Mouse (Mus musculus): ENCODE measurements at regions not wholly inside any gene's neighbourhood (a gene's known extent, or its start where the extent isn't known, plus 50 kb on each side); places are given as distances from the start of the nearest gene placed in this dataset.
A peak's percentile ranks its signal among the peaks of the same experiment; 100 is the strongest.

DNA sequence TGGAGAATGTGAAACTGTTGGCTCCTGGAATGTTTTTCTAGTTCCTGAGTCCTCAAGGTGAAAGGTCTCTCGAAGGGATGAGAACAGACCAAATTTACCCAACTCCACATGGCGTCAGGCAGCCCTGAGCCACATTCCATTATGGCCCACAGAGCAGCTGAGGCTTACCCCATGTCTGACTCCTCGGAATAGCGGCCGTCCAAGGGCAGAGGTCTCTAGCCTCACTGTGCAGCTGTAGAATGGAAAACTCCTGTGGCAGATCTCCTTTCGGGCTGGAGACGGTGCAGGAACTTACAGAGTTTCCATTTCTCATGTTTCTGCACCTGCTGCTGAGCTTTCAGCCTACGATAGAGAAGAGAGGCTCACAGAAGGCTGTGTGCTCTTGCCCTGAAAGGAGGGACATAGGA, 69.1 kb upstream of the Eed start:
- no peak for DNase-seq (ENCODE audit: low read depth, low spot score)
- H3K27me3 ChIP-seq (ENCODE audit: control insufficient read depth in 1 of 2, insufficient read depth in 2 of 2, low read length in 2 of 2) = no peaks in the 10 kb centered on the region
- H3K79me2 ChIP-seq (ENCODE audit: control insufficient read depth, insufficient read depth, low read length, poor library complexity) = no peaks in the 10 kb centered on the region
- H3K4me1 ChIP-seq (ENCODE audit: control insufficient read depth in 1 of 2, insufficient read depth in 2 of 2, low read length in 2 of 2) = peaks cover 15 to 30% of the 10 kb centered on the region in 2 experiments
- no peak overlapping the region for H3K4me3 ChIP-seq (ENCODE audit: control insufficient read depth in 1 of 2, insufficient read depth in 1 of 2, low read depth in 2 of 2, low read length in 2 of 2)
- H3K27ac ChIP-seq (ENCODE audit: control insufficient read depth, low read depth, low read length) = no peak overlapping the region
- H3K9me3 ChIP-seq (replicated peaks; ENCODE audit: insufficient read depth, low read length) = no peaks in the 10 kb centered on the region
- no peak overlapping the region for H3K9ac ChIP-seq (ENCODE audit: control insufficient read depth, low read depth, low read length, poor library complexity, severe bottlenecking)
- no peak for TF ChIP-seq GABPA (IDR thresholded peaks at IDR 0.05; ENCODE audit: low read depth, low read length)
- TF ChIP-seq ZC3H11A (IDR thresholded peaks at IDR 0.05; ENCODE audit: low read depth, low read length) = no peak
- no peak for TF ChIP-seq CHD1 (IDR thresholded peaks at IDR 0.05; ENCODE audit: low read depth, low read length)
- TF ChIP-seq USF2 (IDR thresholded peaks at IDR 0.05; ENCODE audit: borderline replicate concordance in 1 of 2, insufficient read depth in 1 of 2, low read depth in 1 of 2, low read length in 2 of 2) = no peak
- no peak for TF ChIP-seq ZKSCAN1 (IDR thresholded peaks at IDR 0.05; ENCODE audit: low read depth, low read length)
- TF ChIP-seq MYB (IDR thresholded peaks at IDR 0.05; ENCODE audit: low read depth, low read length) = no peak
- TF ChIP-seq ELF1 (IDR thresholded peaks at IDR 0.05; ENCODE audit: low read depth, low read length) = no peak
- TF ChIP-seq HCFC1 (IDR thresholded peaks at IDR 0.05; ENCODE audit: low read depth, low read length) = no peak
- TF ChIP-seq NELFE (IDR thresholded peaks at IDR 0.05; ENCODE audit: low read depth, low read length) = no peak
- TF ChIP-seq POLR2AphosphoS2 (IDR thresholded peaks at IDR 0.05; ENCODE audit: low read length) = no peak
- H3K36me3 ChIP-seq (ENCODE audit: control insufficient read depth in 1 of 2, insufficient read depth in 2 of 2, low read length in 2 of 2) = peaks cover 0 to 17% of the 10 kb centered on the region in 2 experiments; a peak in 2 of 4 replicates

DNA sequence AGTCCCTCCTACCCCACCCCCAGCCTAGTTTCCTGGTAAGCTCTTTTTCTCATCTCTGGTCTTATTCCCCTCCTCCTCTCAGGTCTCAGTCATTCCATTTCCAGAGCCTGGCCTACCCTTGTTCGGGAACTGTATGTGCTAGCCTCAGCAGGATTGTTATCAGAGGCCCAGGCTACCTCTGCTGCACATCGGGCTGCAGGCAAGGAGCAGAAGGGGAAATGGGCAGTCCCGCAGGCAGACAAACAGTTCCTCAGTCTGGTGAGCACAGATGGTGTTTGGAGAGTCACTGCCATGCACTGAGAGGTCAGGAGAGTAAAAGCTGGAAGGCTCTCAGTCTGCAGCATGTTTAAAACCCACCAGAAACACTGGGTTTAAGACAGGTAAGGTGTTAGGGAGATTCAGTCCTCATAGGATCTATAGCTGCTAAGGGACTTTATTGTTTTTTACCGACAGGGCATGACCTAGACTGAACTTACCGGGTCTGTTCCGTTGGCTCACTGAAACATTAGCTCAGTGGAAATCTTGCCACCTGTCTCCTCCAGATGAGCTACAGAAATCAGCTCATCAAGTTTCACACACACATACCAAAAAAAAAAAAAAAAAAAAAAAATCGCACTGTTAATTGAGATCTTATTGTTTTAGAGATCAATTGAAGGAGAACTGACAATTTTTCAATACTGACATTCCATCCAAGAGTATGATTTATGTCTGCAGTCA, 74.2 kb upstream of the Eed start:
- H3K9me3 ChIP-seq (replicated peaks; ENCODE audit: insufficient read depth, low read length) = no peaks in the 10 kb centered on the region
- no peaks in the 10 kb centered on the region for H3K79me2 ChIP-seq (ENCODE audit: control insufficient read depth, insufficient read depth, low read length, poor library complexity)
- peaks cover 9 to 20% of the 10 kb centered on the region in 2 experiments for H3K4me1 ChIP-seq (ENCODE audit: control insufficient read depth in 1 of 2, insufficient read depth in 2 of 2, low read length in 2 of 2)
- no peak overlapping the region for H3K4me3 ChIP-seq (ENCODE audit: control insufficient read depth in 1 of 2, insufficient read depth in 1 of 2, low read depth in 2 of 2, low read length in 2 of 2)
- H3K27ac ChIP-seq (ENCODE audit: control insufficient read depth, low read depth, low read length) = no peak overlapping the region
- peak; percentile 64; the same call in 1 of the 2 replicates for TF ChIP-seq ETS1 (IDR thresholded peaks at IDR 0.05; ENCODE audit: low read depth, low read length)
- 0 out of 2 replicates have a peak, but pooled peaks have one; percentile 20 for TF ChIP-seq TCF12 (IDR thresholded peaks at IDR 0.05; ENCODE audit: low read depth, low read length)
- no peak for TF ChIP-seq MYB (IDR thresholded peaks at IDR 0.05; ENCODE audit: low read depth, low read length)
- 0 out of 2 replicates have a peak, but pooled peaks have one; percentile 13 for TF ChIP-seq TAL1 (IDR thresholded peaks at IDR 0.05; ENCODE audit: low read length)
- peak; percentile 48; the same call in 1 of the 2 replicates for TF ChIP-seq GATA1 (IDR thresholded peaks at IDR 0.05; ENCODE audit: low read depth, low read length)
- TF ChIP-seq MXI1 (IDR thresholded peaks at IDR 0.05; ENCODE audit: low read depth, low read length) = no peak
- TF ChIP-seq BHLHE40 (IDR thresholded peaks at IDR 0.05; ENCODE audit: borderline replicate concordance, low read depth, low read length) = no peak
- peak; percentile 52; the same call in 1 of the 2 replicates for TF ChIP-seq TBP (IDR thresholded peaks at IDR 0.05; ENCODE audit: low read depth, low read length)
- no peak for TF ChIP-seq NRF1 (IDR thresholded peaks at IDR 0.05; ENCODE audit: insufficient read depth, low read depth, low read length, poor library complexity, severe bottlenecking)
- peak; percentile 91 for TF ChIP-seq MAFK (IDR thresholded peaks at IDR 0.05; ENCODE audit: borderline replicate concordance, low read depth, low read length)
- no peak overlapping the region for H3K9ac ChIP-seq (ENCODE audit: control insufficient read depth, low read depth, low read length, poor library complexity, severe bottlenecking)
- peaks cover 0 to 20% of the 10 kb centered on the region in 2 experiments; a peak in 2 of 4 replicates for H3K36me3 ChIP-seq (ENCODE audit: control insufficient read depth in 1 of 2, insufficient read depth in 2 of 2, low read length in 2 of 2)
- DNase-seq (ENCODE audit: low read depth, low spot score) = peak; percentile 65
- H3K27me3 ChIP-seq (ENCODE audit: control insufficient read depth in 1 of 2, insufficient read depth in 2 of 2, low read length in 2 of 2) = no peaks in the 10 kb centered on the region

All from MEL (cell line).